Comparison of ENCODE assay signal across 12 mouse cellular contexts in the genomic region with DNA sequence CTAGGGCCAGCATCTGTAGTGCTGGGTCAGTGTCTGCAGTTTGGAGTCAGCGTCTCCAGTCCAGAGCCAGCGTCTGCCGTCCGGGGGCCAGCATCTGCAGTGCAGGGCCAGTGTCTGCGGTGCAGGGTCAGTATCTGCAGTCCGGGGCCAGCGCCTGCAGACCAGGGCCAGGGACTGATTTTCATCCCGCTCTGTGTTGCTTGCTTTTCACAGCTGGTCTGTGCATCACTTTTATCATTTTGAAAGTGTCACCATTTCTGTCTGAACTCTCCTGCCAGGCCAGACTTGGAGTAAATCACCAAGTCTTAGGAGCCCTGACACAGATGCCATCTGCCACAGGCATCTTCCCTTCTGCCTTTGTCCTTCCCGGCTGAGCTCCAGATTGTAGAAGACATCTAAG.
"Had no signal": no experiment of that assay in that cellular context is flagged by ENCODE, and none has a peak within 500 bp of the region (broad histone marks: within the 10 kb centered on the region; RNA-seq: fewer than 3 reads in every experiment).

No protein-coding gene starts in this region.

- H3K27ac ChIP-seq: kidney, postnatal 0 days; limb, embryonic 15.5 days; liver, embryonic 12.5 days; neural tube, embryonic 13.5 days; stomach, postnatal 0 days had no signal

- H3K9me3 ChIP-seq: limb, embryonic 15.5 days; liver, embryonic 12.5 days; neural tube, embryonic 13.5 days had no signal

- H3K36me3 ChIP-seq: limb, embryonic 15.5 days; liver, embryonic 12.5 days; neural tube, embryonic 13.5 days had no signal

- H3K4me2 ChIP-seq: limb, embryonic 15.5 days; liver, embryonic 12.5 days; neural tube, embryonic 13.5 days had no signal

- H3K4me3 ChIP-seq: limb, embryonic 15.5 days; liver, embryonic 12.5 days; neural tube, embryonic 13.5 days had no signal

- H3K9ac ChIP-seq: limb, embryonic 15.5 days; liver, embryonic 12.5 days; neural tube, embryonic 13.5 days had no signal

- ATAC-seq: liver, embryonic 12.5 days; midbrain, embryonic 16.5 days had no signal

- H3K27me3 ChIP-seq: limb, embryonic 15.5 days; liver, embryonic 12.5 days; neural tube, embryonic 13.5 days had no signal

- DNase-seq: kidney, adult 11 months; kidney, adult 9 months; kidney, postnatal 36 days; right cerebral cortex, adult 18-20 months; right cerebral cortex, postnatal 25 days; thymus, postnatal 4 days had no signal
